Mouse (Mus musculus) forebrain, embryonic 13.5 days (tissue): ENCODE results near the gene Rrp12. TPM values are rescaled to one million over a fixed set of nuclear protein-coding genes. Genes with fewer than 3 reads are reported as not detected.
"Not testable (repeated sequence)": the region's sequence is repeated elsewhere in the genome, so short reads cannot be mapped to it uniquely, and the experiment has no call there.

Source experiments
- ATAC-seq: fragments of 200-750 bp; cut with Nextera tagmentation; 2 replicates; pipeline ENCODE4 v1.8.0; 2017
- H3K27ac ChIP-seq: fragments of 300-500 bp; sonication (generic); 2 replicates; pipeline ENCODE4 v1.5.1; 2015; ENCODE audit warnings: inconsistent platforms, mild to moderate bottlenecking, moderate library complexity
- H3K27me3 ChIP-seq: fragments of 300-500 bp; sonication (generic); 2 replicates; pipeline ENCODE4 v1.6.1; 2015; ENCODE audit warnings: mild to moderate bottlenecking, inconsistent platforms
- H3K36me3 ChIP-seq: fragments of 300-500 bp; sonication (generic); 2 replicates; pipeline ENCODE4 v1.6.1; 2015; ENCODE audit warnings: mild to moderate bottlenecking, inconsistent platforms; ENCODE audit not compliant: poor library complexity, severe bottlenecking
- H3K4me1 ChIP-seq: fragments of 300-500 bp; sonication (generic); 2 replicates; pipeline ENCODE4 v1.6.1; 2015; ENCODE audit warnings: inconsistent platforms
- H3K4me2 ChIP-seq: fragments of 300-500 bp; sonication (generic); 2 replicates; pipeline ENCODE4 v1.6.1; 2015; ENCODE audit warnings: inconsistent platforms, mild to moderate bottlenecking, moderate library complexity
- H3K4me3 ChIP-seq: fragments of 300-500 bp; sonication (generic); 2 replicates; pipeline ENCODE4 v1.5.1; 2015; ENCODE audit warnings: mild to moderate bottlenecking, inconsistent platforms
- H3K9ac ChIP-seq: fragments of 300-500 bp; sonication (generic); 2 replicates; pipeline ENCODE4 v1.6.1; 2015; ENCODE audit warnings: mild to moderate bottlenecking, inconsistent platforms
- H3K9me3 ChIP-seq: fragments of 300-500 bp; sonication (generic); replicated peaks from 2 replicates; pipeline ENCODE4 v1.6.1; 2016; ENCODE audit warnings: inconsistent platforms
- WGBS: fragments of 180-500 bp; shearing (Covaris S2); methylation state at CpG from one replicate; pipeline ENCODE4 v1.1.7; 2015; 5-methylcytosine and 5-hydroxymethylcytosine counted together
- polyA plus RNA-seq: library from polyadenylated mRNA; unstranded; fragments of >200 nt; fragmentation: Nextera tagmentation; extraction: Ambion mirVana; gene quantifications from 2 replicates; pipeline ENCODE4 v1.2.1, GENCODE M21; 2015

Gene Rrp12
- polyA plus RNA-seq, 1 experiment from 2014 or later: 15.8 TPM

GRCm38 (mm10) chr19:41914592-41914882 is 18.6 kb upstream of the Rrp12 start:
- Histone ChIP-seq H3K36me3 (peaks cover 33% of the 10 kb centered on the region), H3K4me2 (peak overlapping the region; percentile 96), H3K4me1 (peaks cover 20% of the 10 kb centered on the region)
- not testable (repeated sequence) for H3K27ac ChIP-seq, H3K9me3 ChIP-seq, H3K4me3 ChIP-seq, ATAC-seq, H3K27me3 ChIP-seq, H3K9ac ChIP-seq

- peaks cover 20% of the 10 kb centered on the region for H3K4me1 ChIP-seq
- no peaks in the 10 kb centered on the region for H3K9me3 ChIP-seq
- peaks cover 28% of the 10 kb centered on the region for H3K36me3 ChIP-seq
- no peak overlapping the region for H3K27ac ChIP-seq
- 35% methylated on average over 6 of the region's 6 CpGs for WGBS
- peak overlapping the region; percentile 89 for H3K9ac ChIP-seq
- peak overlapping the region; percentile 96 for H3K4me2 ChIP-seq
- no peaks in the 10 kb centered on the region for H3K27me3 ChIP-seq
- H3K4me3 ChIP-seq: peak overlapping the region; percentile 97
- no peak for ATAC-seq
These were observed 18.0 kb upstream of the Rrp12 start for GRCm38 (mm10) chr19:41913774-41914591.

- Histone ChIP-seq H3K4me3 (peak overlapping the region; percentile 97), H3K27ac (peak overlapping the region; percentile 80), H3K4me2 (peak overlapping the region; percentile 96), H3K36me3 (peaks cover 21% of the 10 kb centered on the region), H3K9me3 (no peaks in the 10 kb centered on the region), H3K9ac (peak overlapping the region; percentile 89), H3K4me1 (peaks cover 20% of the 10 kb centered on the region), H3K27me3 (no peaks in the 10 kb centered on the region)
- WGBS: 0% methylated on average over 38 of the region's 53 CpGs
- peak; percentile 81 for ATAC-seq
These were observed 16.4 kb upstream of the Rrp12 start for GRCm38 (mm10) chr19:41912121-41913080.

- Histone ChIP-seq H3K36me3 (peaks cover 11% of the 10 kb centered on the region), H3K4me3 (peak within 1 kb of the TSS; percentile 97), H3K4me1 (peaks cover 20% of the 10 kb centered on the region), H3K4me2 (peak within 1 kb of the TSS; percentile 96), H3K27ac (peak within 1 kb of the TSS; percentile 80), H3K27me3 (no peaks in the 10 kb centered on the region), H3K9me3 (no peaks in the 10 kb centered on the region), H3K9ac (peak within 1 kb of the TSS; percentile 89)
- 6% methylated on average over 53 of the region's 54 CpGs for WGBS
- ATAC-seq: peak; percentile 96
These were observed 15.5 kb upstream of the Rrp12 start, which contains the start of gene Pgam1 for GRCm38 (mm10) chr19:41911178-41912073. TSS of gene Pgam1 (plus strand) at chr19:41911923.

- H3K27ac ChIP-seq: no peak overlapping the region
- no peaks in the 10 kb centered on the region for H3K9me3 ChIP-seq
- no peak overlapping the region for H3K9ac ChIP-seq
- WGBS: 81% methylated on average over 2 of the region's 2 CpGs
- no peak for ATAC-seq
- no peaks in the 10 kb centered on the region for H3K27me3 ChIP-seq
- no peak overlapping the region for H3K4me3 ChIP-seq
- no peak overlapping the region for H3K4me2 ChIP-seq
- 0 out of 2 replicates have a peak, but pooled peaks cover 4% of the 10 kb centered on the region for H3K36me3 ChIP-seq
- H3K4me1 ChIP-seq: peaks cover 20% of the 10 kb centered on the region
These were observed 14.4 kb upstream of the Rrp12 start for GRCm38 (mm10) chr19:41910396-41910795.

GRCm38 (mm10) chr19:41908736-41909135 is 12.8 kb upstream of the Rrp12 start:
- H3K4me1 ChIP-seq: peaks cover 12% of the 10 kb centered on the region
- no peaks in the 10 kb centered on the region for H3K36me3 ChIP-seq
- WGBS: 87% methylated on average over 3 of the region's 3 CpGs
- no peak overlapping the region for H3K9ac ChIP-seq
- H3K4me3 ChIP-seq: no peak overlapping the region
- no peaks in the 10 kb centered on the region for H3K27me3 ChIP-seq
- no peak overlapping the region for H3K4me2 ChIP-seq
- ATAC-seq: no peak
- H3K9me3 ChIP-seq: no peaks in the 10 kb centered on the region
- H3K27ac ChIP-seq: no peak overlapping the region

- no peak for ATAC-seq
- no peaks in the 10 kb centered on the region for H3K4me1 ChIP-seq
- H3K9me3 ChIP-seq: no peaks in the 10 kb centered on the region
- no peaks in the 10 kb centered on the region for H3K27me3 ChIP-seq
- H3K27ac ChIP-seq: no peak overlapping the region
- H3K4me3 ChIP-seq: no peak overlapping the region
- H3K9ac ChIP-seq: no peak overlapping the region
- WGBS: 53% methylated on average over 8 of the region's 8 CpGs
- H3K4me2 ChIP-seq: no peak overlapping the region
- H3K36me3 ChIP-seq: no peaks in the 10 kb centered on the region
These were observed 11.2 kb upstream of the Rrp12 start for GRCm38 (mm10) chr19:41907079-41907760.

- ATAC-seq: no peak
- Histone ChIP-seq H3K27ac (no peak overlapping the region), H3K9ac (no peak overlapping the region), H3K9me3 (no peaks in the 10 kb centered on the region), H3K27me3 (no peaks in the 10 kb centered on the region), H3K4me1 (no peaks in the 10 kb centered on the region), H3K4me3 (no peak overlapping the region), H3K36me3 (no peaks in the 10 kb centered on the region), H3K4me2 (no peak overlapping the region)
- 72% methylated on average over 6 of the region's 6 CpGs for WGBS
These were observed 10.5 kb upstream of the Rrp12 start for GRCm38 (mm10) chr19:41906311-41907078.

GRCm38 (mm10) chr19:41905246-41905645 is 9.3 kb upstream of the Rrp12 start:
- Histone ChIP-seq H3K27me3 (no peaks in the 10 kb centered on the region), H3K4me1 (no peaks in the 10 kb centered on the region), H3K36me3 (no peaks in the 10 kb centered on the region), H3K4me2 (no peak overlapping the region), H3K4me3 (no peak overlapping the region), H3K27ac (no peak overlapping the region), H3K9ac (no peak overlapping the region), H3K9me3 (no peaks in the 10 kb centered on the region)
- no peak for ATAC-seq
- WGBS: 99% methylated on average over 2 of the region's 2 CpGs

- Histone ChIP-seq H3K9ac (no peak overlapping the region), H3K27me3 (no peaks in the 10 kb centered on the region), H3K27ac (no peak overlapping the region), H3K4me3 (no peak overlapping the region), H3K4me2 (no peak overlapping the region), H3K9me3 (no peaks in the 10 kb centered on the region), H3K36me3 (no peaks in the 10 kb centered on the region), H3K4me1 (no peaks in the 10 kb centered on the region)
- 88% methylated on average over 10 of the region's 10 CpGs for WGBS
- no peak for ATAC-seq
These were observed 7.0 kb upstream of the Rrp12 start for GRCm38 (mm10) chr19:41902848-41903593.
